Comparison of ENCODE assay signal across 9 mouse cellular contexts in genomic region chr5:30155821-30156629, GRCm38 (mm10). TPM values are rescaled to one million over a fixed set of nuclear protein-coding genes. Genes with fewer than 3 reads are reported as not detected.
DNase-seq lines count a peak whose midpoint lies in the region; ATAC-seq and TF ChIP-seq lines count a peak whose summit lies in the region.
"Had no signal": no experiment of that assay in that cellular context is flagged by ENCODE, and none has a peak within 500 bp of the region (broad histone marks: within the 10 kb centered on the region; RNA-seq: fewer than 3 reads in every experiment).

No protein-coding gene starts in this region.

- peak overlapping the region; percentile 92 for H3K9ac ChIP-seq in MEL (ENCODE audit: control insufficient read depth, low read depth, low read length, poor library complexity, severe bottlenecking)
- H3K9ac ChIP-seq in forebrain, embryonic 16.5 days (replicated peaks; ENCODE audit: low read depth, low read length) = peak overlapping the region; percentile 80

- no peak for TF ChIP-seq POLR2A in kidney, adult 2 months (IDR thresholded peaks at IDR 0.05; ENCODE audit: low read depth, low read length)
- TF ChIP-seq POLR2A in MEL (IDR thresholded peaks at IDR 0.05; ENCODE audit: control insufficient read depth in 1 of 2, insufficient read depth in 1 of 2, low read depth in 1 of 2, low read length in 2 of 2, poor library complexity in 1 of 2) = no peak; a peak in 1 of 4 replicates

- DNase-seq in kidney, adult 2 months = no peak
- DNase-seq in kidney, adult 11 months = no peak
- DNase-seq in MEL (ENCODE audit: low read depth, low spot score) = peak; percentile 80
- DNase-seq in adrenal gland, adult 18-20 months (ENCODE audit: low spot score in 2 of 2) = no peak
- no peak for DNase-seq in left cerebral cortex, postnatal 36 days (ENCODE audit: low spot score in 2 of 2)

- intact Hi-C loops in left cerebral cortex, postnatal 36 days (cut with DNase I) = no loop called here

- ATAC-seq in forebrain, embryonic 16.5 days = no peak
- no peak for ATAC-seq in megakaryocyte-erythroid progenitor cell, adult 5-6 weeks (replicated peaks; ENCODE audit: low FRiP score, low TSS enrichment, poor library complexity, severe bottlenecking)

- H3K27ac ChIP-seq in kidney, adult 2 months (ENCODE audit: insufficient read depth, low read depth, low read length) = peak overlapping the region; percentile 100
- H3K27ac ChIP-seq in MEL (ENCODE audit: control insufficient read depth, low read depth, low read length) (peak overlapping the region; percentile 91), macrophage (peak overlapping the region; percentile 90)
- H3K27ac ChIP-seq in forebrain, embryonic 16.5 days (ENCODE audit: low read length) = no peak overlapping the region; the same call in 1 of the 2 replicates

- peak overlapping the region; percentile 96 for H3K4me3 ChIP-seq in kidney, adult 2 months (ENCODE audit: insufficient read depth, low read depth, low read length)
- H3K4me3 ChIP-seq in MEL (ENCODE audit: control insufficient read depth in 1 of 2, insufficient read depth in 1 of 2, low read depth in 2 of 2, low read length in 2 of 2) (peak overlapping the region; percentile 68 to 88), macrophage (ENCODE audit: inconsistent target) (peak overlapping the region; percentile 100)
- peak overlapping the region; percentile 73 for H3K4me3 ChIP-seq in forebrain, embryonic 16.5 days (replicated peaks; ENCODE audit: low read length)

- H3K4me2 ChIP-seq in forebrain, embryonic 16.5 days (ENCODE audit: low read length) = peak overlapping the region; percentile 94

- H3K27me3 ChIP-seq in kidney, adult 2 months (replicated peaks; ENCODE audit: control insufficient read depth, insufficient read depth, low read length) = no peaks in the 10 kb centered on the region
- no peaks in the 10 kb centered on the region for H3K27me3 ChIP-seq in MEL (ENCODE audit: control insufficient read depth in 1 of 2, insufficient read depth in 2 of 2, low read length in 2 of 2)
- no peaks in the 10 kb centered on the region for H3K27me3 ChIP-seq in forebrain, embryonic 16.5 days (replicated peaks; ENCODE audit: control insufficient read depth, insufficient read depth, low read length)

- no peak for TF ChIP-seq CTCF in kidney, adult 2 months (conservative IDR thresholded peaks at IDR 0.05; ENCODE audit: insufficient read depth, insufficient read length, low read depth, low read length)
- no peak for TF ChIP-seq CTCF in MEL (IDR thresholded peaks at IDR 0.05 in 2 of 3, conservative IDR thresholded peaks at IDR 0.05 in 1 of 3; ENCODE audit: control insufficient read depth in 1 of 3, insufficient read depth in 1 of 3, low read depth in 2 of 3, low read length in 3 of 3, poor library complexity in 1 of 3, severe bottlenecking in 1 of 3)

- H3K9me3 ChIP-seq in MEL (replicated peaks; ENCODE audit: insufficient read depth, low read length) = no peaks in the 10 kb centered on the region
- no peaks in the 10 kb centered on the region for H3K9me3 ChIP-seq in forebrain, embryonic 16.5 days (ENCODE audit: control insufficient read depth, low read length)

- 14% methylated on average over 13 of the region's 13 CpGs for WGBS in kidney, adult 2 months
- WGBS in forebrain, embryonic 16.5 days = 26% methylated on average over 13 of the region's 13 CpGs
- 11% methylated on average over 13 of the region's 13 CpGs for WGBS in macrophage (ENCODE audit: missing documents)

- TF ChIP-seq EP300 in MEL (IDR thresholded peaks at IDR 0.05; ENCODE audit: low read depth in 1 of 2, low read length in 2 of 2) = no peak; a peak in 1 of 4 replicates

- H3K36me3 ChIP-seq in kidney, adult 2 months (ENCODE audit: control insufficient read depth, insufficient read depth, low read length) = no peaks in the 10 kb centered on the region
- H3K36me3 ChIP-seq in MEL (ENCODE audit: control insufficient read depth in 1 of 2, insufficient read depth in 2 of 2, low read length in 2 of 2) (peaks cover 0 to 33% of the 10 kb centered on the region in 2 experiments; a peak in 2 of 4 replicates), macrophage (ENCODE audit: inconsistent target) (peaks cover 7% of the 10 kb centered on the region; the same call in 1 of the 2 replicates)
- H3K36me3 ChIP-seq in forebrain, embryonic 16.5 days (ENCODE audit: control insufficient read depth, insufficient read depth) = no peaks in the 10 kb centered on the region

- peaks cover 61% of the 10 kb centered on the region for H3K79me2 ChIP-seq in MEL (ENCODE audit: control insufficient read depth, insufficient read depth, low read length, poor library complexity)
- peaks cover 96% of the 10 kb centered on the region for H3K79me2 ChIP-seq in macrophage (ENCODE audit: inconsistent target)

- no peak for TF ChIP-seq RAD21 in MEL (IDR thresholded peaks at IDR 0.05; ENCODE audit: low read depth, low read length)

- H3K4me1 ChIP-seq in kidney, adult 2 months (ENCODE audit: control insufficient read depth, insufficient read depth, low read length) = peaks cover 9% of the 10 kb centered on the region; the same call in 1 of the 2 replicates
- H3K4me1 ChIP-seq in MEL (ENCODE audit: control insufficient read depth in 1 of 2, insufficient read depth in 2 of 2, low read length in 2 of 2) = peaks cover 7 to 11% of the 10 kb centered on the region in 2 experiments
- peaks cover 22% of the 10 kb centered on the region for H3K4me1 ChIP-seq in forebrain, embryonic 16.5 days (replicated peaks; ENCODE audit: control insufficient read depth, insufficient read depth, low read length)

RNA-seq across cellular contexts. Expression of gene Hadhb, which starts 1.0 kb away (rescaled TPM):
- 253 and 280 TPM in 2 replicates for polyA plus RNA-seq in kidney, adult 2 months (2012; rRNA removed)
- total RNA-seq in MEL (2012; rRNA removed) = 162 and 173 TPM in 2 replicates
- polyA plus RNA-seq in MEL (2012; ENCODE audit: insufficient read depth in 1 of 2, insufficient read length in 2 of 2, low read depth in 1 of 2, low replicate concordance in 2 of 2, missing spikeins in 1 of 2) (100 to 1,000 TPM in 1 of 2 experiments, 10 to 100 TPM in 1; 33.0 to 161 TPM), macrophage (2018) (80.0 to 113 TPM (median 89.1 TPM) in 3 replicates)
- polyA plus RNA-seq in forebrain, embryonic 16.5 days (2015; fragmentation: Nextera tagmentation; extraction: Ambion mirVana) = 66.5 and 72.0 TPM in 2 replicates
- total RNA-seq in macrophage (2018; cell fraction: chromatin; rRNA removed) = 100 to 1,000 TPM in 1 of 26 experiments, 10 to 100 TPM in 25; 11.3 to 100 (median 33.3) TPM
- total RNA-seq in macrophage (2018; cell fraction: cytosol; rRNA removed) = 100 to 1,000 TPM in 8 of 26 experiments, 10 to 100 TPM in 18; 33.7 to 128 (median 72.7) TPM
- 10 to 100 TPM; 16.2 to 80.2 (median 28.1) TPM for total RNA-seq in macrophage (2018; cell fraction: nucleus; rRNA removed)
- total RNA-seq in adrenal gland, adult 18-20 months (2021) = 1,000 to 10,000 TPM in 1 of 2 experiments, 100 to 1,000 TPM in 1; 969 to 1,652 TPM
- total RNA-seq in megakaryocyte-erythroid progenitor cell, adult 5-6 weeks (2014; fragmentation: Nextera tagmentation) = 85.5 and 94.8 TPM in 2 replicates
- total RNA-seq in megakaryocyte-erythroid progenitor cell, adult 5-6 weeks (2017) = 65.4 and 79.4 TPM in 2 replicates
- 10 to 100 TPM; 80.3 to 81.5 TPM for total RNA-seq in left cerebral cortex, postnatal 36 days (2021)

RNA-seq across cellular contexts. Expression of gene Hadha, which starts 1.1 kb away (rescaled TPM):
- 116 and 122 TPM in 2 replicates for polyA plus RNA-seq in kidney, adult 2 months (2012; rRNA removed)
- 120 and 121 TPM in 2 replicates for total RNA-seq in MEL (2012; rRNA removed)
- polyA plus RNA-seq in MEL (2012; ENCODE audit: insufficient read depth in 1 of 2, insufficient read length in 2 of 2, low read depth in 1 of 2, low replicate concordance in 2 of 2, missing spikeins in 1 of 2) = 100 to 1,000 TPM; 107 to 271 TPM
- polyA plus RNA-seq in forebrain, embryonic 16.5 days (2015; fragmentation: Nextera tagmentation; extraction: Ambion mirVana) = 76.0 and 80.7 TPM in 2 replicates
- 100 to 1,000 TPM in 11 of 26 experiments, 10 to 100 TPM in 15; 40.4 to 193 (median 80.8) TPM for total RNA-seq in macrophage (2018; cell fraction: chromatin; rRNA removed)
- 100 to 1,000 TPM in 10 of 26 experiments, 10 to 100 TPM in 16; 61.1 to 147 (median 89.7) TPM for total RNA-seq in macrophage (2018; cell fraction: cytosol; rRNA removed)
- total RNA-seq in macrophage (2018; cell fraction: nucleus; rRNA removed) = 100 to 1,000 TPM in 2 of 26 experiments, 10 to 100 TPM in 24; 45.4 to 122 (median 69.2) TPM
- polyA plus RNA-seq in macrophage (2018) = 94.5 to 203 TPM (median 100 TPM) in 3 replicates
- total RNA-seq in adrenal gland, adult 18-20 months (2021) = 100 to 1,000 TPM; 527 to 755 TPM
- total RNA-seq in megakaryocyte-erythroid progenitor cell, adult 5-6 weeks (2014; fragmentation: Nextera tagmentation) = 116 and 125 TPM in 2 replicates
- 157 TPM in 2 replicates for total RNA-seq in megakaryocyte-erythroid progenitor cell, adult 5-6 weeks (2017)
- total RNA-seq in left cerebral cortex, postnatal 36 days (2021) = 10 to 100 TPM; 63.4 to 66.5 TPM

RNA-seq across cellular contexts. Expression of gene Adgrf3, which starts 49.5 kb away (rescaled TPM):
- polyA plus RNA-seq in kidney, adult 2 months (2012; rRNA removed) = 0.05 TPM in 1 of 2 replicates, not detected in the other
- total RNA-seq in MEL (2012; rRNA removed) = 1.2 and 1.7 TPM in 2 replicates
- polyA plus RNA-seq in MEL (2012; ENCODE audit: insufficient read depth in 1 of 2, insufficient read length in 2 of 2, low read depth in 1 of 2, low replicate concordance in 2 of 2, missing spikeins in 1 of 2) (1 to 10 TPM in 1 of 2 experiments, not detected in 1; 2.7 TPM), macrophage (2018) (not detected in 3 replicates)
- polyA plus RNA-seq in forebrain, embryonic 16.5 days (2015; fragmentation: Nextera tagmentation; extraction: Ambion mirVana) = not detected in 2 replicates
- total RNA-seq in macrophage (2018; cell fraction: chromatin; rRNA removed) = under 1 TPM in 2 of 26 experiments, not detected in 24; 0.22 to 0.29 TPM
- under 1 TPM in 11 of 26 experiments, not detected in 15; 0.04 to 0.33 (median 0.07) TPM for total RNA-seq in macrophage (2018; cell fraction: cytosol; rRNA removed)
- total RNA-seq in macrophage (2018; cell fraction: nucleus; rRNA removed) = under 1 TPM in 6 of 26 experiments, not detected in 20; 0.19 to 0.37 (median 0.27) TPM
- total RNA-seq in adrenal gland, adult 18-20 months (2021) = not detected
- not detected in 2 replicates for total RNA-seq in megakaryocyte-erythroid progenitor cell, adult 5-6 weeks (2014; fragmentation: Nextera tagmentation)
- 0.34 TPM in 1 of 2 replicates, not detected in the other for total RNA-seq in megakaryocyte-erythroid progenitor cell, adult 5-6 weeks (2017)
- total RNA-seq in left cerebral cortex, postnatal 36 days (2021) = not detected
- polyA plus RNA-seq: brain, embryonic 14.5 days had no signal

RNA-seq across cellular contexts. Expression of gene 3110082J24Rik, which starts 50.1 kb away (rescaled TPM):
- polyA plus RNA-seq in kidney, adult 2 months (2012; rRNA removed) = not detected in 2 replicates
- not detected in 2 replicates for total RNA-seq in MEL (2012; rRNA removed)
- polyA plus RNA-seq in MEL (2012; ENCODE audit: insufficient read depth in 1 of 2, insufficient read length in 2 of 2, low read depth in 1 of 2, low replicate concordance in 2 of 2, missing spikeins in 1 of 2) (not detected), macrophage (2018) (not detected in 3 replicates)
- polyA plus RNA-seq in forebrain, embryonic 16.5 days (2015; fragmentation: Nextera tagmentation; extraction: Ambion mirVana) = 2.8 TPM in 2 replicates
- not detected for total RNA-seq in macrophage (2018; cell fraction: chromatin; rRNA removed)
- not detected for total RNA-seq in macrophage (2018; cell fraction: cytosol; rRNA removed)
- total RNA-seq in macrophage (2018; cell fraction: nucleus; rRNA removed) = not detected
- total RNA-seq in adrenal gland, adult 18-20 months (2021) = not detected
- total RNA-seq in megakaryocyte-erythroid progenitor cell, adult 5-6 weeks (2014; fragmentation: Nextera tagmentation) = not detected in 2 replicates
- not detected in 2 replicates for total RNA-seq in megakaryocyte-erythroid progenitor cell, adult 5-6 weeks (2017)
- total RNA-seq in left cerebral cortex, postnatal 36 days (2021) = 1 to 10 TPM; 3.1 to 3.3 TPM

RNA-seq across cellular contexts. Expression of gene Garem2, which starts 51.1 kb away (rescaled TPM):
- polyA plus RNA-seq in kidney, adult 2 months (2012; rRNA removed) = 0.05 TPM in 1 of 2 replicates, not detected in the other
- 0.04 TPM in 1 of 2 replicates, not detected in the other for total RNA-seq in MEL (2012; rRNA removed)
- polyA plus RNA-seq in MEL (2012; ENCODE audit: insufficient read depth in 1 of 2, insufficient read length in 2 of 2, low read depth in 1 of 2, low replicate concordance in 2 of 2, missing spikeins in 1 of 2) (not detected), macrophage (2018) (not detected in 3 replicates)
- polyA plus RNA-seq in forebrain, embryonic 16.5 days (2015; fragmentation: Nextera tagmentation; extraction: Ambion mirVana) = 8.1 and 10.1 TPM in 2 replicates
- under 1 TPM in 1 of 26 experiments, not detected in 25; 0.16 TPM for total RNA-seq in macrophage (2018; cell fraction: chromatin; rRNA removed)
- total RNA-seq in macrophage (2018; cell fraction: cytosol; rRNA removed) = under 1 TPM in 1 of 26 experiments, not detected in 25; under 0.01 TPM
- under 1 TPM in 1 of 26 experiments, not detected in 25; 0.21 TPM for total RNA-seq in macrophage (2018; cell fraction: nucleus; rRNA removed)
- not detected for total RNA-seq in adrenal gland, adult 18-20 months (2021)
- total RNA-seq in megakaryocyte-erythroid progenitor cell, adult 5-6 weeks (2014; fragmentation: Nextera tagmentation) = not detected in 2 replicates
- 0.47 TPM in 1 of 2 replicates, not detected in the other for total RNA-seq in megakaryocyte-erythroid progenitor cell, adult 5-6 weeks (2017)
- 10 to 100 TPM; 12.0 to 13.0 TPM for total RNA-seq in left cerebral cortex, postnatal 36 days (2021)
